Mouse (Mus musculus) right cerebral cortex, adult 18-20 months (tissue): Measurements from ENCODE around the gene Tmem182.

Experiments used
- DNase-seq: peaks from one replicate; pipeline ENCODE4 v3.0.0; 2022; ENCODE audit warnings: mixed read lengths

The Tmem182 gene

GRCm38 (mm10) chr1:40800908-40801307 lies 4.5 kb upstream of the Tmem182 start:
- DNase-seq: no peak

GRCm38 (mm10) chr1:40802759-40803158 lies 2.6 kb upstream of the Tmem182 start:
- DNase-seq: peak; percentile 50

GRCm38 (mm10) chr1:40804118-40804517 lies 1.3 kb upstream of the Tmem182 start:
- no peak for DNase-seq

- no peak for DNase-seq
Observed at GRCm38 (mm10) chr1:40805891-40806290, 490 bp downstream of the Tmem182 start.

DNA sequence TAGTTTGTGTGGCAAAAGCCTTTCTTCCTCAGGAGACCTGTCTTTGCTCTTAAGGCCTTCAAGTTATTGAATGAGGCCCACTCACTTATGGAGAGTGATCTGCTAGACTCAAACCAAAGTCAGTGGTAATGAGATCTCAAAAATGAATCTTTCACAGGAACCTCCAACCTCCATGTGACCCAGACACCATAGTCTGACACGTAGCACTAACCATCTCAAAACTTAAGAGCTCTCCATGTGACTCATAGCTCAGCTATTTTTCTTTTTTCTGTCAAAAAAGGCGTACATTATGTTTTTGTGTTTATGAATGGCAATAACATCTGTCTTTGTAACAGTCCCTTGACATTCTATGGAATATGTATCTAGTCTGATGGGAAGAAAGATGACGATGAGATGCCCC lies 3.2 kb downstream of the Tmem182 start:
- no peak for DNase-seq

- DNase-seq: no peak
Observed at GRCm38 (mm10) chr1:40815071-40815845, 9.9 kb downstream of the Tmem182 start.

DNA sequence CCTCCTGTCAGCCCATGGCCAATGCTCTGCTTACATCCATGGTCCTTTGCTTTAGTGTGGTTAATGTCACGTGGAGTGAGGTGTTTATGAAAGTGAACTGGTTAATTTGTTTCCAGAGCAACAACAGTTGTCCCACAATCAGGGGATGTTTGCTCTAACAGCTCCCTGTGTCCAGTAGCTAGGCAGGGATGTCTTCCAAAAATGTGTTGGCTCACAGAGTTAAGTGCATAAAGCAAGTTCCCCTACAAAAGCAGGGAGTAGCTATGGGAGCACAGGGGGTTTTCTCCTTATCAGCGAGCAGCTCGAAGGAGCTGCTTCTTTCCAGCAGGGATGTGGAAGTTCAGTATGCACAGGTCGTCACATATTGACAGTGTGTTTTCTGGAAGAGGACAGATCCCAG lies 19.1 kb downstream of the Tmem182 start:
- no peak for DNase-seq

GRCm38 (mm10) chr1:40824936-40825335 lies 19.5 kb downstream of the Tmem182 start:
- no peak for DNase-seq

DNA sequence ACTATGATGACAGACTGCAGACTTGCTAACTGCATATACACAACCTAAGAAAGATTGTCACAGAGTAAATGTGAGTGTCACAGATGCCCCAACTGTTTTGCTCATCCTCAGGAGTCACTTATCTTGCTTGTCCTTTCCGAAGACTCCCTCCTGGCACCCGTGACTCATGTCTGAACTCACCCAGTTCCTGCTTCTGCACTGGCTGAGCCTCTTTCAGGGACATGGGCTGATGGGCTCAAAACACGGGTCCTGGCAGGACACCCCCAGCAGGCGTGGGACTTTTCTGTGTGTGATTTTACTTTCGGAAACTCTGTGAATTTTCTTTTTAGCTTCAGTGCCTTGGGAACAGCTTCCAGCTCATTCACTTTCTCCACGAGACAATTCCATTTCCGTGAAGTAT lies 20.4 kb downstream of the Tmem182 start:
- DNase-seq: no peak

GRCm38 (mm10) chr1:40829213-40829914 lies 24.0 kb downstream of the Tmem182 start:
- no peak for DNase-seq

DNA sequence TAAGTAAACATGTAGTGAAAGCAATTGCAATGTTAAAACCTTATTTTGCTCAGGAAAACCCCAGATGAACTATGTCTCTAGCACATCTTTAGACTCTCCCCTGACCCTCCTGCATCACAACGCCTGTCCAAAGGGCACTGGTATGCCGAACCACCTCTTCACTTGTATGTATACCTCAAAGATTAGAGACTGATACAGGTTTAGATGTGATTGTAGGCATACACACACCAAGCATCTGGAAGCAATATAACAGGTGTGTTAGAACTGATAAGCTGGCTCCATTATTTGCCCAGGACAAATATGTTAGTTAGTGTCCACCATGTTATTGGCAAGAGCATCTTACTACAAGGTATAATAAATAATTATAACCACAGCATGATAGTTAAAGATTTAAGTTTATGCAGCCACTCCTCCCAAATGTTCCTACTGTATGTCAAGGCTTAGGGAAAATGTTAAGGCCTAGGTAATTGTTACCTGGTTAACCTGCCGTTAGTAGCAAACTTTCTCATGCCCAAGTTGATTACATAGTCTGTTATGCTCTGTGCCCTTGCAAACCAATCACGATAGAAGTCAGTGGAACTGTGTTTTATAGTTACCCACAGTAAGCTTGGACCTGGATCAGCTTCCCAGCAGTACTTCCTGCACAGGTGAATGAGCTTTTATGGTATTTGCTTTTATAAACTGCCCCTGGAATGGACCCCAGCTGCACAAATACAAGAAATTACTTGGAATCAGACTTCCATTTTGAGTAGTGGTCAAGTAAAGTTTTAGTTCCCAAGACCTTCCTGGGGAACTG lies 25.5 kb downstream of the Tmem182 start:
- DNase-seq: no peak

- no peak for DNase-seq
Observed at GRCm38 (mm10) chr1:40835468-40835867, 30.1 kb downstream of the Tmem182 start.

DNA sequence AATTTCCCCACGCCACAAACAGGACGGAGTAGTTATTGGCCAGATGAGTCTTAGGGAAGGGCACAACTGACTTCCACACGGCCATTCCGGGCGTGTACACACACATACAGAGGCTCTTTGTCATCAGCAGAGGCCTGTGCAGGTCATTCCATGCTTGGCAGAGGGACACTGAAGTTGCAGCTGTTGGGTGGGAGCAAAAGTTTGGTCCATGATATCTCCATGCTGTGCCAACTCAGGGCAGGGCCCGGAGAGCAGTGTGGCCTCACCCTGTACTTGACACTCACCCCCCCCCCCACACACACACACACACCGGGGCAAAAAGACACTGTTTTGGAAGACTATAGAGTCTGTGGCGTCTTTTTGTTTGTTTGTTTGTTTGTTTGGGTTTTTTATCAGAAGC lies 35.2 kb downstream of the Tmem182 start:
- DNase-seq: no peak

DNA sequence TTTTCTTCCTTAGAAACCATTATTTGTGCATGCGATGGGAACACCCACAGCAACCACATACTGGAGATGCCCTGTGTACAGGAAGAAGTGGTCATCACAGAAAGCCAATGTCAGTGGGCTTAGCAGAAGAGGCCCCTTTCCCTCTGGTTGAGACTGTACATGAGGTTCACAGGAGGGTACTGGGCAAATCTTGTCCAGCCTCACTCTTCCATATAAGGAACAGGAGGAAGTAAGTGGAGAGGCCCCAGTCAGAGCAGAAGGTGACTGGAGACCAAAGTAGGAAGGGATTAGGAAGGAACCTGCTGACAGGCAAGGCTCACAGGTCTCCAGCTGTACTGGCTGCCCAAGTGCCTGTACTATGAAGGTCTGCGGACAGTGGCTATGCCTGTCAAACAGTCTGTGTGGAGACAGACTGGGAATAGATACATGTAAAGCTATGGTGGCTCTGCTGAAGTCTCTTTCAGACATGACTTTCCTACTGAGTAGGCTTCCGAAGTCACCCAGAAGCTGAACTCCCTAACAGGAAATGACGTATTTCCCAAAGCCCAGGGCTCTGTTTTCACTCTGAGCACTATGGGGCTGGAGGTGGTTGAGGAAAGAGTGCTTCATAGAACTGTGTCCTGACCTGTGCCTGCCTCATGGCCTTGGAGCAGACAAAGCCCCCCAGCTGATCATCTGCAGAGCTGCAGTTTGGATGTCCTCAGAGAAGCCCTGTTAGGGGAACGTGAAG lies 35.8 kb downstream of the Tmem182 start:
- no peak for DNase-seq

GRCm38 (mm10) chr1:40844616-40845015 lies 39.2 kb downstream of the Tmem182 start:
- peak; percentile 44 for DNase-seq

DNA sequence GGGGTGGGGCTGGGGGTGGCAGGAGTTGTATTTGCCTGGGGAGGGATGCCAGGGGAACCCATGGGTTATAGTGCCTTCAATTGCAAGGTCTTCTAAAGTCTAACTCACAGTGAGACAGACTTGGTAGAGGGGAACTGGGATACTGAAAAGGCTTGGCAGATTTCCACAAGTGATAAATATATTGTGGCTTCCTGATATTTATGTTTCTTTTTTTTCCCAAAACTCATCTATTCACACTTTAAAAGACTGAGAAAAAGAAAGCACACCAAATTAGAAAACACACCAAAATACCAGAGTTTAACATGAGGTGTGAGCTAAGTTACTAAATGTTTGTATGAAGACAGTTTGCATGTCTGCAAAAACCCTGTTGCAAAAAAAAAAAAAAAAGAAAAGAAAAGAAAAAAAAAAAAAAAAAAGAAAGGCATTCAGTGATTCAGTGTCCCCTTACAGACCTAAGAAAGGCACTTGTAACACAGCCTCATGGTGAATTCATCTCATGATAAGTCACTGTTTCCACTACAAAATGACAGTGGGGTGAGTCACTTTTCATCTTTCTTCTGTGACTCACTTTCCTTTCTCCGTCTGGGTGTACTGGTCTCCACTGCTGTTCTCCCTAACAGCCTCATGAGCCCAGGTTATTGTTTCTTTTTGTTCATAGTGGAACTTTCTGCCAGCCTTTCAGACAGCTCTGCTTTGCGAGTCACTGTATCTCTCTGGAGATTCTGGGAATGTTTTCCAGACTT lies 42.0 kb downstream of the Tmem182 start:
- peak; percentile 23 for DNase-seq

GRCm38 (mm10) chr1:40851286-40851685 lies 45.9 kb downstream of the Tmem182 start:
- DNase-seq: no peak

- no peak for DNase-seq
Observed at GRCm38 (mm10) chr1:40855268-40855667, 49.9 kb downstream of the Tmem182 start.

GRCm38 (mm10) chr1:40856846-40857636 lies 51.6 kb downstream of the Tmem182 start:
- no peak for DNase-seq

- no peak for DNase-seq
Observed at GRCm38 (mm10) chr1:40865043-40865442, 59.6 kb downstream of the Tmem182 start.

DNA sequence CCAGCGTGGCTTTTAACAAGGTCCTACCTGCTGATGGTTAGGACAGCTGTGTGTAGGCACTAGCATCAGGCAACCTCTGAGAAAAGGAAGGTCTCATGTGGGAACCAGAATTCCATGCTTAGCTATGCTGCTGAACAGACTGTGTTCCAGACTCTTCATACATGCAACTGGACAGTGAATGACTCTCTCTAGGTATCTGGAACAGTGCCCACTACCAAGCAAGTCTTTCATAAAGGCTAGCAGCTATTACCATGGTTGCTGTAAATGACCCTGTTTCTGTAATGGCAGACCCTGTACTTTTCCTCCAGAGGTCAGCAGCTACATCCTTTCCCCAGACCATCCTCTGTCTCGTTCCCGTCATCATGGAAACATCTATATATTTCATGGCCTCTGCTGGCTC lies 61.7 kb downstream of the Tmem182 start:
- DNase-seq: no peak
